Mouse (Mus musculus): ENCODE data around the gene Usp54.

DNA sequence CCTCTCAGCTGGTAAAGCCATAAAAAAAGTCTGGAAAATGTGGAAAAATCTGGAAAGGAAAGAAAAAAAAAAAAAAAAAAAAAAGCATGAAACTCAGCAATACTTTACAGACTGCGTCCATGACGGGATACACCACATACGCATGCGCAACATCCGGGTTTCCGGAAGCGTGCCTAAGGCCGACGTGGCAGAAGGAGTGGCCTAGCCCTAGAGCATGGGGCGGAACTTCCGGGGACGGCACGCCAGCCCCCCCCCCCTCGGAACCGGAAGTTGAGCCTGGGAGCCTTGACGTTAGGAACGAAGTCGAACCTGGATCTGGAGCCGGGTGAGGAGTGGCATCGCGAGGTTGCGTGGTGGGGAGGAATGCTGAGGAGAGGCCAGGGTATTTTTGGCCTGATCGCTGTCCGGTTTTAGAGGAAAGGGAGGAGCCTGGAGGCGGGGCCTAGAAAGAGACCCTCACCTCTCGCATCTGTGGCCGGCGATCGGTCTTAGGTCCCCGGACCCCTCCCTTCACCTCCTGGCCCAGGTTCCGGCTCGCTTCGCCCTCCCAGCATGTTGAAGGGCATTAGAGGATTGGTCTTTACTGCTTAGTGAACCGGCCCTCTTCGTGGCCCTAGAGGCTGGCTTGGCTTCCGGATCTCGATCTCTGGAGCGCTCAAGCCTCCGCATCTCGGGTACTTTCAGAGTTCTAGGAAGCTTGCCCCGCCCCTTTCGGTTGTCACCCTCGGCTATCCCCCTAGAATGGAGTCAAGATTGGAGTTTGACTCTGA lies 33.4 kb upstream of the Usp54 start, which contains the start of gene Sec24c:
- peak; percentile 87 for TF ChIP-seq EP300 (IDR thresholded peaks at IDR 0.05; ENCODE audit: low read depth)
- TF ChIP-seq CTCF (IDR thresholded peaks at IDR 0.05; ENCODE audit: low read depth), result no peak
